Mouse (Mus musculus): ENCODE results near the gene Fhad1. TPM values are rescaled to one million over a fixed set of nuclear protein-coding genes. Genes with fewer than 3 reads are reported as not detected.

Fhad1 gene
- total RNA-seq, 2 experiments from 2014 or later = not detected

DNA sequence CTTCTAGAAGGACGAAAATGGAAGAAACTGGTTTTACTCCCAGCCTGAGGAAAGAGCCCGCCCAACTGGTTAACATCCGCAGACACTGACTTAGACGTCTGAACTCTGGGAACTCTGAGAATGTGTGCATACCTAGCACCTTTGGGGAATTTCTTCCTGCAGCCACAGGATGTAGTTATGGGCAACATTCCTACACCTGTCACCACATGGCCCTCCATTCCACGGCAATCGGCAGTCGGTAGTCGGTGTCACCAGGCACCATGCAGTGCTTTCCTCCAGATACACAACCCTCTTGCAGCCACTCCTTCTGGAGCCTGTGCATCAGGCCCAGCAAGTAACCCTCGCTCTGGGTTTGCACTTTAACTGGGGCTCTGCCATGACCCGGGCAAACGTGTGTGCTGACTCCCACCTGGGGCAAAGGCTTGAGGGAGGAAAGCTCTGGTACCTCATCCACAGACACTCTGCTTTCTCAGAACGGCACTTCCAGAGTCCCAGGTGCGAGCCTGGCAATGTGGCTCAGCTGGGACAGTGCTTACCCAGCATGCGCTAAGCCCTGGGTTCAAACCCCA lies 30.8 kb upstream of the Fhad1 start:
- no peak for ATAC-seq (replicated peaks; ENCODE audit: poor library complexity, severe bottlenecking)

DNA sequence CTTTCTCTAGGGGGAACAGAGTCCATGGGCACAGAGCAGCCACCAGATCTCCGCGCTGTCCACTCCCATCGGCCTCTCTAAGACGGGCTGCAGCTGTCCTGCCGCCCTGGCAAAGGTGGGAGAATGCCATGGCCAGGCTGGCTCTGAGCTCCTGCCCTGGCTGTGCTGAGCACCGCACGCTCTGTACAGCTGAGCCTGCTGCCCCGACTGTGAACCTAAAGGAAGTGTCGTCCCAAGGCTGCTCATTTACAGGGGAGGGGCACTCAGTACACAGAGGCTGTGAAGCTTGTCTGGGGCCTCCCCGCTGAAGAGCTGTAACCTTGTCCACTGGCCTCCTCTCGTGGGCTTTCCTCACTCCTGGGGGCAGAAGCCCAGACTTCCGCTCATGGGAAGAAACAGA lies 29.6 kb upstream of the Fhad1 start:
- ATAC-seq (replicated peaks; ENCODE audit: poor library complexity, severe bottlenecking) = no peak

- no peak for ATAC-seq (replicated peaks; ENCODE audit: poor library complexity, severe bottlenecking)
Observed at GRCm38 (mm10) chr4:142039662-142040353, 24.9 kb upstream of the Fhad1 start.

DNA sequence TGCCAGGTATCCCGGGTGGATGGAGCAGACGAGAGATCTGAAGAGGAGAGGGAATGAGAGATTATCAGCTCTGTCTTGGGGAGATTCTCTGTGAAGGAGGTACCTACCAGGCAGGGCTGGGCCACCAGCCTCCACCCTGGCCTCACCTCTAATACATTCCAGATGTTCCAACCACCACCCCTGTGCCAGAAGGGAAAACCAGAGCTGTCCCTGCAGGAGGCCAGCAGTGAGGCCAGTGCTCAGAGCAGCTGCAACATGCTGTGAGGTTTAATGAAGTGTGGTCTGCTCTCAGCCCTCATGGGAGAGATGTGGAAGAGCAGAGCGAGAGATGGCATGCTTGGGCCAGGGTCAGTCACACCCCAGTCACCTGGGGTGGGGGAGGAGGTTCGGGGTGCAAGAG lies 23.0 kb upstream of the Fhad1 start:
- peak; percentile 36; the same call in 1 of the 2 replicates for ATAC-seq (replicated peaks; ENCODE audit: poor library complexity, severe bottlenecking)

GRCm38 (mm10) chr4:142028533-142028932 lies 13.7 kb upstream of the Fhad1 start:
- no peak for ATAC-seq (replicated peaks; ENCODE audit: poor library complexity, severe bottlenecking)

- ATAC-seq (replicated peaks; ENCODE audit: poor library complexity, severe bottlenecking) = no peak
Observed at GRCm38 (mm10) chr4:142026965-142027364, 12.1 kb upstream of the Fhad1 start.

DNA sequence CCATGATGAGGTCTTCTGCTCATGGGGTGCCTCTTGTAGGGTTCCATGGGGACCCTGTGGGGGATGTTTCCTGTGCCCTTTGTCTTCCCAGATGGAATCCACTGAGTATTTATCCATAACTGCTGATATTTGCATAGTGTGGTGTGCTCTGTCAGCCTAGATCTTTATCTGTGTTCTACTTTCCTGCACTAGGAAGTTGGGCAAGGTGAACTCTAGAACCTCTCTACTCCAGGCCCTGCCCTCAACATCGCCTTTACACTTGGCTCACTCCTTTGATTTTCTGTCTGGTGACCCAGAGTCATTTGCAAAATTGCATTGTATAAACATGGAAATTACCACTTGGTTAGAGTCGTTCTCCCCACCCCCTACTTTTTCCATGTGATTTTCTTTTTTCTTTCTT lies 9.7 kb upstream of the Fhad1 start:
- ATAC-seq (replicated peaks; ENCODE audit: poor library complexity, severe bottlenecking) = no peak

DNA sequence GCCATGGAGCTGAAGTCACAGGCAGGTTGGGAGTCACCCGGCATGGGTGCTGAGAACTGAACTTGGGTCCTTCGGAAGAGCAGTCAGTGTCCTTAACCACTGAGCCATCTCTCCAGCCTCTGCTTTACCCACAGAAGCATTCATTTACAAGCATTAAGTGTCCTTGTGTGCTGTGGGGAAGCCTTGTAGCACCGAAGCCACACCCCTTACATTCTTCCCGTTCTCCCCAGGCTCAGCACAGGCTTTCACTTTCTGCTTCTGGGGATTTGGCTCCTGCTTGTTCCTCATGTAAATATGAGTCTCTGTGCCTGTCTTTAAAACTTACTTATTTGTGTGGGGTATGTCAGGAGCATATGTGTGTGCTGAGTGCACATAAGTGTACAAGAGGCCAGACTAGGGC lies 8.3 kb upstream of the Fhad1 start:
- ATAC-seq (replicated peaks; ENCODE audit: poor library complexity, severe bottlenecking) = peak; percentile 77

GRCm38 (mm10) chr4:142017686-142018085 lies 2.8 kb upstream of the Fhad1 start:
- ATAC-seq (replicated peaks; ENCODE audit: poor library complexity, severe bottlenecking) = peak; percentile 75

DNA sequence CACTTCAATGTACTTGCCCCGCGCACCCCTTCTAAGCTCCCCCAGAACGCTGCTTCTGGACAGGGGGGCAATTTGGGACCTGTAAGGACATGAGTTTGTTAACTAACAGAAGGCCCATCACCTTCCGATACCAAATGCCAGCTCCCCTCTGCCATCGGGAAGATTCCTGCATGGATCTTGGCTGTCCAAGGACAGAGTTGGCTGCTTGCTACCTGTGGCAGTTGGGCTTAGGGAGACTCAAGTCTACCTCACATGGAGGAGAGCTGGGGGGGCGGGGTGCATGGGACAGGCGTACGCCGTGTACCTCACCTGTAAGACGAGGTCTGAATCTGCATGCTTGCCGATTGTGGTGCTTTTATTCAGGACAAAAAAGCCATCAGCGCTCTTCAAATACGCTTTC lies 3.6 kb downstream of the Fhad1 start:
- no peak for ATAC-seq (replicated peaks; ENCODE audit: poor library complexity, severe bottlenecking)

DNA sequence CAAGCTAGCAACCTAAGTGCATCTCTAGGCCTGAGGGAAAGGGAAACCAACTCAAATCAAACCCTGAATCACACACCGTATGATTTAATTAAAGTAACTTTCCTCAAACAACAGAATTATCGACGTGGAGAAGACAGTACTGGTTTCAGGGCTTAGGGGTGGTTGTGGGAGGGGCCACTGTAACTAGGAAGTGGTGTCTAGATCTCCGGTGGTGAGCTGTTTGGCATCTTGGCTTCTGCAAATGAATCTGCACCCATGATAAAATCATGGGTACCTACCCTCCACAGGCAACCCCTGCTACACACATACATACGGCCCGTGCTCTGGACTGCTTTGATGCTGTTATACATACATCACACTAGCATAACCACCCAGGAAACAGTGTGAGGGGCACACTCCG lies 4.4 kb downstream of the Fhad1 start:
- ATAC-seq (replicated peaks; ENCODE audit: poor library complexity, severe bottlenecking) = peak; percentile 48

DNA sequence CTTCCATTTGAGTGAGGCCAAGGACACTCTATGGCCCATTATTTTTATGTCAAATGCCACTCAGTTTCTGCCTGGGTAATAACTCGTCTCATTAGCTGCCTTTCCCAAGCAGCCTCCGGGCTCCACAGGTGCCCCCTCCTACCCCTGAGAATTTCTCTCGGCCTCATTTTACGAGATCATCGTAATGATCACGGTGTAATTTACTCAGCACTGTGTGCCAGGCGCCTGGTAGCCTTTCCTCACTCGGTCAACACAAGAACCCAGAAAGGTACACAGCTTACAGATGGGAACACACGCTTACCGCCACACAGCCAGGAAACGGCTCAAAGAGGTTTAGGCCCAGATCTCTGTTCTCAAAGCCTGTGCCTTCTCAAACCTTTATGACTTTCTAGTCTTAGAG lies 6.7 kb downstream of the Fhad1 start:
- ATAC-seq (replicated peaks; ENCODE audit: poor library complexity, severe bottlenecking) = no peak

- no peak for ATAC-seq (replicated peaks; ENCODE audit: poor library complexity, severe bottlenecking)
Observed at GRCm38 (mm10) chr4:142000581-142000980, 14.3 kb downstream of the Fhad1 start.

- no peak for ATAC-seq (replicated peaks; ENCODE audit: poor library complexity, severe bottlenecking)
Observed at GRCm38 (mm10) chr4:141999494-142000074, 15.3 kb downstream of the Fhad1 start.

DNA sequence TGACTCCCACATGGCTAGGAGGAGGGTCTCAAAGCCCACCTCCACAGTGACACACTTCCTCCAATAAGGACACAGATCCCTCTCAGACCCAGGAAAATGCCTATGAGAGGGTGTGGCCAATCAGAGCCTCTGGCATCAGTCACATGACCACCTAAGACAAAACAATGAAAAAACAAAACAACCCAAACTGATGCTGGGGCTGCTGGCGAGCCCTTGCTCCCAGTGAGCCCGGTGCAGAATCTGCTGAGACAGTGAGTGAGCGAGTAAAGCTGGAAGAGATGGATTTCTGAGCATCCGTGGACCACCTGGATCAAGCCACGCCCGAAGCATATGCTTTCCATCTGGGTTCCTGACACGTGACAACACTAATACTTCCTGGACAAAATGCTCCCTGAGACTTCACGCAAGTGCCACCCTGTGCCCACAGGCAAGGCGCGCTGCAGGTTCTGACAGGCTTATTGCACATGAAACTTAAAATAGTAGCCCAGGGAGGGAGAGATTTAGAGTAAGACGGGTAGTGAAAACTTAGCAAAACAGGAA lies 16.5 kb downstream of the Fhad1 start:
- peak; percentile 39 for ATAC-seq (replicated peaks; ENCODE audit: poor library complexity, severe bottlenecking)

DNA sequence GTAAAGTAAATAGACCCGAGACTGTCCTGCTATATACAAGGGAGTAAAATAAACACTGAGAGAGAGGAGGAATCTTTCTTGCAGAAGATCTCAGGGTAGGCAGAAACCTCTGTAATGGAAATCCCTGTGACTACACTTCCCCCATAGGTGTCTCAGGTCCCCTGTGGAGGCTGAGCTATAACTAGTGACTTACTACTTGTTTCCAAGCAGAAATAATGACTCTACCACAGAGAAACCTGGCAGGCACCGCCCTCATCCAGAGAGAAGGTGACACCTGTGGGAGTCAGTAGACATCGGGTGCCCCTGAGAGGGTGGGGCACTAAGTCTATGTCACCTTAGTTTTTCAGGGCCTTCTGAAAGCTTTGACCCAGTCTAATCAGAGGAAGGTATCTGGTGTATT lies 18.0 kb downstream of the Fhad1 start:
- ATAC-seq (replicated peaks; ENCODE audit: poor library complexity, severe bottlenecking) = no peak

DNA sequence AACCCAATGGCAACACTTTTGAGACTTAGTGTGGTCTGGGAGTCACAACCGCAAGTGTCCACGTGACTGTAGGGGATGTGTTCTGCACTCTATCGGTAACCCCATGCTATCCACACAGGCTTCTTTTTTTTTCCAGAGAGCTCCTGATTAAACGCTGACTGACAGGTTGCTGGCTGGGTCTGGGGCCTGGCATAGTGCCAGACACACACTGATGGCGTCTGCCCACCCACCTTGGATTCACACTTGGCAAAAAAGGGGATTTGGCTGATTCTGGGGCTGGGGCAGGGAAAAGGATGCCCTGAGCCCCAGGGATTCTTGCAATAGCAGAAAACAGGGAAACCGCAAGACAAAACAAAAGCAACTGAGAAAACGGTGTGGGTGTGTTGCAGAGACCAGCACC lies 18.8 kb downstream of the Fhad1 start:
- ATAC-seq (replicated peaks; ENCODE audit: poor library complexity, severe bottlenecking) = no peak

GRCm38 (mm10) chr4:141994062-141994471 lies 20.8 kb downstream of the Fhad1 start:
- peak; percentile 89 for ATAC-seq (replicated peaks; ENCODE audit: poor library complexity, severe bottlenecking)

DNA sequence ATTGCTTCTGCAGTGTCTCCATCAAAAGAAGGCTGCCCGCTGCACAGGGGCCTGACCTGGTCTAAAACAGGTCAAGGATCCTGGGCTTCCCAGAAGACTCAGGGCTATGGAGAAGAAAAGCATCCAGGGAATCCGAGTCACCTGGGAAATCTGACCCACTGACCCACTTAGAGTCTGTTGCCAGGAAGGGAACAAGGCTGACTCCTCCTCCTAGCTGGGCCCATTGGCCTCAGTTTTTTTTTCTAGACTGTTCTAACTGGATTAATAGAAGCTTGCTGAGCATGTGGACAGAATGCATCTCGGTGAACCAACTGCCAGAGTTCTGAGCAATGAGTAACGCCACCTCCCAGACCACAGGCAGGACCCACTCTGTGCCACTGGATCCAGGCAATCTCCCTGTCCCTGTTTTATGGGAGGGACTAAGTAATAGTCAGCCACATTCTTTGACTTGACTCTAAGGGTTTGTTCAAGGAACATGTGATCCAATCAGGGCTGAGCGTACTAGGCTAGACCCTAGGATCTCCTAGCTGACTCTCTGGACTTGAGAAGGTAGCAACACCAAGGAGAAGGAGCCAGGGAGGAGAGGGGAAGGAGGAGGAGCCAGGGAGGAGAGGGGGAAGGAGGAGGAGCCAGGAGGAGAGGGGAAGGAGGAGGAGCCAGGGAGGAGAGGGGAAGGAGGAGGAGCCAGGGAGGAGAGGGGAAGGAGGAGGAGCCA lies 21.4 kb downstream of the Fhad1 start:
- ATAC-seq (replicated peaks; ENCODE audit: poor library complexity, severe bottlenecking) = peak; percentile 40

GRCm38 (mm10) chr4:141992530-141993204 lies 22.2 kb downstream of the Fhad1 start:
- ATAC-seq (replicated peaks; ENCODE audit: poor library complexity, severe bottlenecking) = no peak
